Mouse (Mus musculus): ENCODE measurements around the gene Slc48a1. TPM values are rescaled to one million over a fixed set of nuclear protein-coding genes. Genes with fewer than 3 reads are reported as not detected.
A peak's percentile ranks its signal among the peaks of the same experiment; 100 is the strongest.

Slc48a1 gene
- polyA plus RNA-seq, 1 experiment from 2014 or later: 36.5 TPM

GRCm38 (mm10) chr15:97748964-97749363, 29.4 kb upstream of the Slc48a1 start:
- whole genome bisulfite sequencing: 86% methylated on average over 4 of the region's 4 CpGs
- peaks cover 12% of the 10 kb centered on the region for H3K4me1 ChIP-seq (ENCODE audit: control insufficient read depth, insufficient read depth, low read length)

GRCm38 (mm10) chr15:97749397-97749796, 28.9 kb upstream of the Slc48a1 start:
- no peak overlapping the region for H3K9ac ChIP-seq (ENCODE audit: low read length)
- no peaks in the 10 kb centered on the region for H3K36me3 ChIP-seq (ENCODE audit: control insufficient read depth, insufficient read depth, low read length)
- ATAC-seq (ENCODE audit: insufficient read depth, low FRiP score): no peak
- H3K27me3 ChIP-seq (ENCODE audit: control insufficient read depth, insufficient read depth, low read length): no peaks in the 10 kb centered on the region
- H3K4me3 ChIP-seq (replicated peaks; ENCODE audit: low read length): no peak overlapping the region
- 90% methylated on average over 9 of the region's 9 CpGs for WGBS
- no peak overlapping the region for H3K4me2 ChIP-seq (ENCODE audit: low read depth, low read length)
- H3K9me3 ChIP-seq (replicated peaks; ENCODE audit: control insufficient read depth, low read length): no peaks in the 10 kb centered on the region
- no peak overlapping the region for H3K27ac ChIP-seq (ENCODE audit: low read length)
- peaks cover 12% of the 10 kb centered on the region for H3K4me1 ChIP-seq (ENCODE audit: control insufficient read depth, insufficient read depth, low read length)

More at GRCm38 (mm10) chr15:97748964-97749363, 29.4 kb upstream of the Slc48a1 start:
- Histone ChIP-seq H3K9ac (ENCODE audit: low read length) (no peak overlapping the region), H3K27ac (ENCODE audit: low read length) (no peak overlapping the region), H3K27me3 (ENCODE audit: control insufficient read depth, insufficient read depth, low read length) (no peaks in the 10 kb centered on the region), H3K9me3 (replicated peaks; ENCODE audit: control insufficient read depth, low read length) (no peaks in the 10 kb centered on the region), H3K36me3 (ENCODE audit: control insufficient read depth, insufficient read depth, low read length) (no peaks in the 10 kb centered on the region), H3K4me3 (replicated peaks; ENCODE audit: low read length) (no peak overlapping the region), H3K4me2 (ENCODE audit: low read depth, low read length) (no peak overlapping the region)
- ATAC-seq (ENCODE audit: insufficient read depth, low FRiP score): no peak

GRCm38 (mm10) chr15:97749841-97750240, 28.5 kb upstream of the Slc48a1 start:
- no peak overlapping the region for H3K4me2 ChIP-seq (ENCODE audit: low read depth, low read length)
- H3K27me3 ChIP-seq (ENCODE audit: control insufficient read depth, insufficient read depth, low read length): no peaks in the 10 kb centered on the region
- WGBS: 86% methylated on average over 13 of the region's 13 CpGs
- no peak overlapping the region for H3K9ac ChIP-seq (ENCODE audit: low read length)
- H3K9me3 ChIP-seq (replicated peaks; ENCODE audit: control insufficient read depth, low read length): no peaks in the 10 kb centered on the region
- ATAC-seq (ENCODE audit: insufficient read depth, low FRiP score): no peak
- H3K27ac ChIP-seq (ENCODE audit: low read length): no peak overlapping the region
- H3K36me3 ChIP-seq (ENCODE audit: control insufficient read depth, insufficient read depth, low read length): no peaks in the 10 kb centered on the region
- no peak overlapping the region for H3K4me3 ChIP-seq (replicated peaks; ENCODE audit: low read length)
- H3K4me1 ChIP-seq (ENCODE audit: control insufficient read depth, insufficient read depth, low read length): peaks cover 10% of the 10 kb centered on the region

GRCm38 (mm10) chr15:97750697-97751096, 27.6 kb upstream of the Slc48a1 start:
- peaks cover 8% of the 10 kb centered on the region for H3K4me1 ChIP-seq (ENCODE audit: control insufficient read depth, insufficient read depth, low read length)
- H3K36me3 ChIP-seq (ENCODE audit: control insufficient read depth, insufficient read depth, low read length): no peaks in the 10 kb centered on the region
- H3K27ac ChIP-seq (ENCODE audit: low read length): peak overlapping the region; percentile 48; the same call in 1 of the 2 replicates
- 0 out of 2 replicates have a peak overlapping the region, but pooled peaks have one; percentile 4 for H3K9ac ChIP-seq (ENCODE audit: low read length)
- ATAC-seq (ENCODE audit: insufficient read depth, low FRiP score): peak; percentile 74
- H3K27me3 ChIP-seq (ENCODE audit: control insufficient read depth, insufficient read depth, low read length): no peaks in the 10 kb centered on the region
- WGBS: 23% methylated on average over 12 of the region's 12 CpGs
- H3K9me3 ChIP-seq (replicated peaks; ENCODE audit: control insufficient read depth, low read length): no peaks in the 10 kb centered on the region
- no peak overlapping the region for H3K4me3 ChIP-seq (replicated peaks; ENCODE audit: low read length)
- 0 out of 2 replicates have a peak overlapping the region, but pooled peaks have one; percentile 1 for H3K4me2 ChIP-seq (ENCODE audit: low read depth, low read length)

- no peak overlapping the region for H3K27ac ChIP-seq (ENCODE audit: low read length)
- H3K9ac ChIP-seq (ENCODE audit: low read length): no peak overlapping the region
- H3K36me3 ChIP-seq (ENCODE audit: control insufficient read depth, insufficient read depth, low read length): no peaks in the 10 kb centered on the region
- peaks cover 8% of the 10 kb centered on the region for H3K4me1 ChIP-seq (ENCODE audit: control insufficient read depth, insufficient read depth, low read length)
- 95% methylated on average over 2 of the region's 2 CpGs for WGBS
- no peaks in the 10 kb centered on the region for H3K27me3 ChIP-seq (ENCODE audit: control insufficient read depth, insufficient read depth, low read length)
- no peak overlapping the region for H3K4me3 ChIP-seq (replicated peaks; ENCODE audit: low read length)
- H3K9me3 ChIP-seq (replicated peaks; ENCODE audit: control insufficient read depth, low read length): no peaks in the 10 kb centered on the region
- H3K4me2 ChIP-seq (ENCODE audit: low read depth, low read length): no peak overlapping the region
- no peak for ATAC-seq (ENCODE audit: insufficient read depth, low FRiP score)
These were observed 26.6 kb upstream of the Slc48a1 start for GRCm38 (mm10) chr15:97751676-97752075.

- 86% methylated on average over 5 of the region's 5 CpGs for WGBS
- H3K27me3 ChIP-seq (ENCODE audit: control insufficient read depth, insufficient read depth, low read length): no peaks in the 10 kb centered on the region
- peaks cover 8% of the 10 kb centered on the region for H3K4me1 ChIP-seq (ENCODE audit: control insufficient read depth, insufficient read depth, low read length)
- ATAC-seq (ENCODE audit: insufficient read depth, low FRiP score): no peak
- no peak overlapping the region for H3K4me3 ChIP-seq (replicated peaks; ENCODE audit: low read length)
- H3K27ac ChIP-seq (ENCODE audit: low read length): no peak overlapping the region
- no peak overlapping the region for H3K4me2 ChIP-seq (ENCODE audit: low read depth, low read length)
- H3K36me3 ChIP-seq (ENCODE audit: control insufficient read depth, insufficient read depth, low read length): no peaks in the 10 kb centered on the region
- H3K9me3 ChIP-seq (replicated peaks; ENCODE audit: control insufficient read depth, low read length): no peaks in the 10 kb centered on the region
- no peak overlapping the region for H3K9ac ChIP-seq (ENCODE audit: low read length)
These were observed 25.8 kb upstream of the Slc48a1 start for GRCm38 (mm10) chr15:97752491-97752890.

- no peak for ATAC-seq (ENCODE audit: insufficient read depth, low FRiP score)
- Histone ChIP-seq H3K27me3 (ENCODE audit: control insufficient read depth, insufficient read depth, low read length) (no peaks in the 10 kb centered on the region), H3K4me3 (replicated peaks; ENCODE audit: low read length) (no peak overlapping the region), H3K27ac (ENCODE audit: low read length) (no peak overlapping the region), H3K4me1 (ENCODE audit: control insufficient read depth, insufficient read depth, low read length) (peaks cover 8% of the 10 kb centered on the region), H3K4me2 (ENCODE audit: low read depth, low read length) (no peak overlapping the region), H3K9me3 (replicated peaks; ENCODE audit: control insufficient read depth, low read length) (no peaks in the 10 kb centered on the region), H3K36me3 (ENCODE audit: control insufficient read depth, insufficient read depth, low read length) (no peaks in the 10 kb centered on the region), H3K9ac (ENCODE audit: low read length) (no peak overlapping the region)
- WGBS: 27% methylated on average over 6 of the region's 6 CpGs
These were observed 23.8 kb upstream of the Slc48a1 start for GRCm38 (mm10) chr15:97754476-97754875.

- WGBS: 53% methylated on average over 8 of the region's 8 CpGs
- no peak overlapping the region for H3K9ac ChIP-seq (ENCODE audit: low read length)
- no peak overlapping the region for H3K27ac ChIP-seq (ENCODE audit: low read length)
- H3K4me3 ChIP-seq (replicated peaks; ENCODE audit: low read length): no peak overlapping the region
- H3K4me1 ChIP-seq (ENCODE audit: control insufficient read depth, insufficient read depth, low read length): peaks cover 8% of the 10 kb centered on the region
- H3K36me3 ChIP-seq (ENCODE audit: control insufficient read depth, insufficient read depth, low read length): no peaks in the 10 kb centered on the region
- no peak for ATAC-seq (ENCODE audit: insufficient read depth, low FRiP score)
- no peaks in the 10 kb centered on the region for H3K9me3 ChIP-seq (replicated peaks; ENCODE audit: control insufficient read depth, low read length)
- H3K27me3 ChIP-seq (ENCODE audit: control insufficient read depth, insufficient read depth, low read length): no peaks in the 10 kb centered on the region
- H3K4me2 ChIP-seq (ENCODE audit: low read depth, low read length): no peak overlapping the region
These were observed 23.0 kb upstream of the Slc48a1 start for GRCm38 (mm10) chr15:97755361-97755760.

GRCm38 (mm10) chr15:97760006-97760405, 18.3 kb upstream of the Slc48a1 start:
- H3K27ac ChIP-seq (ENCODE audit: low read length): no peak overlapping the region
- H3K4me2 ChIP-seq (ENCODE audit: low read depth, low read length): no peak overlapping the region
- no peak for ATAC-seq (ENCODE audit: insufficient read depth, low FRiP score)
- no peaks in the 10 kb centered on the region for H3K4me1 ChIP-seq (ENCODE audit: control insufficient read depth, insufficient read depth, low read length)
- H3K9me3 ChIP-seq (replicated peaks; ENCODE audit: control insufficient read depth, low read length): no peaks in the 10 kb centered on the region
- no peaks in the 10 kb centered on the region for H3K36me3 ChIP-seq (ENCODE audit: control insufficient read depth, insufficient read depth, low read length)
- H3K27me3 ChIP-seq (ENCODE audit: control insufficient read depth, insufficient read depth, low read length): no peaks in the 10 kb centered on the region
- WGBS: 86% methylated on average over 9 of the region's 9 CpGs
- H3K4me3 ChIP-seq (replicated peaks; ENCODE audit: low read length): no peak overlapping the region
- no peak overlapping the region for H3K9ac ChIP-seq (ENCODE audit: low read length)

All from stomach, embryonic 16.5 days (tissue).